Mouse (Mus musculus) limb, embryonic 11.5 days (tissue): ENCODE data around the gene Cdcp2. TPM values are rescaled to one million over a fixed set of nuclear protein-coding genes. Genes with fewer than 3 reads are reported as not detected.

ENCODE experiments used
- ATAC-seq: fragments of 200-750 bp; cut with Nextera tagmentation; 2 replicates; pipeline ENCODE4 v1.8.0; 2017; ENCODE audit warnings: low read depth; ENCODE audit not compliant: insufficient number of reproducible peaks, low FRiP score, low TSS enrichment
- DNase-seq: peaks from one replicate; pipeline ENCODE4 v3.0.0-alpha.2; 2015; ENCODE audit warnings: low spot score
- H3K27ac ChIP-seq: fragments of 300-500 bp; sonication (generic); replicated peaks from 2 replicates; pipeline ENCODE4 v1.5.1; 2014; ENCODE audit warnings: low read depth, mild to moderate bottlenecking, low read length
- H3K27me3 ChIP-seq: fragments of 300-500 bp; sonication (generic); 2 replicates; pipeline ENCODE4 v1.6.1; 2014; ENCODE audit warnings: mild to moderate bottlenecking, low read length, mixed read lengths; ENCODE audit not compliant: control insufficient read depth, insufficient read depth
- H3K36me3 ChIP-seq: fragments of 300-500 bp; sonication (generic); 2 replicates; pipeline ENCODE4 v1.6.1; 2014; ENCODE audit warnings: mild to moderate bottlenecking, low read length, moderate library complexity, mixed read lengths; ENCODE audit not compliant: control insufficient read depth, insufficient read depth
- H3K4me1 ChIP-seq: fragments of 300-500 bp; sonication (generic); 2 replicates; pipeline ENCODE4 v1.6.1; 2014; ENCODE audit warnings: low read length, mixed read lengths; ENCODE audit not compliant: control insufficient read depth, insufficient read depth
- H3K4me2 ChIP-seq: fragments of 300-500 bp; sonication (generic); 2 replicates; pipeline ENCODE4 v1.6.1; 2014; ENCODE audit warnings: low read depth, mild to moderate bottlenecking, moderate library complexity; ENCODE audit not compliant: severe bottlenecking
- H3K4me3 ChIP-seq: fragments of 300-500 bp; sonication (generic); 2 replicates; pipeline ENCODE4 v1.5.1; 2014; ENCODE audit warnings: low read depth, low read length
- H3K9ac ChIP-seq: fragments of 300-500 bp; sonication (generic); 2 replicates; pipeline ENCODE4 v1.6.1; 2014; ENCODE audit warnings: mild to moderate bottlenecking, low read length
- H3K9me3 ChIP-seq: fragments of 300-500 bp; sonication (generic); 2 replicates; pipeline ENCODE4 v1.6.1; 2016; ENCODE audit warnings: low read length; ENCODE audit not compliant: control insufficient read depth
- WGBS: fragments of 180-500 bp; shearing (Covaris S2); extraction: QIAGEN DNeasy Blood & Tissue Kit; methylation state at CpG from one replicate; pipeline ENCODE4 v1.1.7; 2014; 5-methylcytosine and 5-hydroxymethylcytosine counted together
- polyA plus RNA-seq: library from polyadenylated mRNA; unstranded; fragments of >200 nt; fragmentation: Nextera tagmentation; extraction: Ambion mirVana; gene quantifications from 2 replicates; pipeline ENCODE4 v1.2.1, GENCODE M21; 2014

The Cdcp2 gene
- polyA plus RNA-seq, 1 experiment from 2014 or later, result not detected

GRCm38 (mm10) chr4:107117741-107118385 is 21.2 kb downstream of the Cdcp2 start:
- Histone ChIP-seq H3K36me3 (no peaks in the 10 kb centered on the region), H3K4me1 (peaks cover 11% of the 10 kb centered on the region), H3K9ac (no peak overlapping the region), H3K27me3 (no peaks in the 10 kb centered on the region), H3K4me2 (no peak overlapping the region), H3K9me3 (no peaks in the 10 kb centered on the region), H3K27ac (no peak overlapping the region), H3K4me3 (no peak overlapping the region)
- WGBS, result 83% methylated on average over 2 of the region's 2 CpGs
- DNase-seq (no peak), ATAC-seq (no peak)

- Histone ChIP-seq H3K9ac (no peak overlapping the region), H3K27ac (no peak overlapping the region), H3K27me3 (no peaks in the 10 kb centered on the region), H3K9me3 (no peaks in the 10 kb centered on the region), H3K4me1 (peaks cover 9% of the 10 kb centered on the region), H3K36me3 (no peaks in the 10 kb centered on the region), H3K4me2 (no peak overlapping the region), H3K4me3 (no peak overlapping the region)
- WGBS, result 81% methylated on average over 3 of the region's 4 CpGs
- ATAC-seq (no peak), DNase-seq (no peak)
Observed at GRCm38 (mm10) chr4:107119056-107119455, 22.4 kb downstream of the Cdcp2 start.

GRCm38 (mm10) chr4:107120676-107121075 is 24.0 kb downstream of the Cdcp2 start:
- peak overlapping the region; percentile 35; the same call in 1 of the 2 replicates for H3K9ac ChIP-seq
- no peaks in the 10 kb centered on the region for H3K27me3 ChIP-seq
- H3K36me3 ChIP-seq, result no peaks in the 10 kb centered on the region
- WGBS, result 96% methylated on average over 6 of the region's 6 CpGs
- H3K9me3 ChIP-seq, result no peaks in the 10 kb centered on the region
- DNase-seq (no peak), ATAC-seq (no peak)
- peaks cover 9% of the 10 kb centered on the region for H3K4me1 ChIP-seq
- H3K4me3 ChIP-seq, result no peak overlapping the region
- 0 out of 2 replicates have a peak overlapping the region, but pooled peaks have one; percentile 5 for H3K27ac ChIP-seq
- H3K4me2 ChIP-seq, result no peak overlapping the region

GRCm38 (mm10) chr4:107121165-107121943 is 24.7 kb downstream of the Cdcp2 start:
- no peaks in the 10 kb centered on the region for H3K27me3 ChIP-seq
- peaks cover 10% of the 10 kb centered on the region for H3K4me1 ChIP-seq
- no peak overlapping the region for H3K4me2 ChIP-seq
- H3K4me3 ChIP-seq, result no peak overlapping the region
- peak; percentile 59 for ATAC-seq
- H3K9me3 ChIP-seq, result no peaks in the 10 kb centered on the region
- peak overlapping the region; percentile 35; the same call in 1 of the 2 replicates for H3K9ac ChIP-seq
- 0 out of 2 replicates have a peak overlapping the region, but pooled peaks have one; percentile 5 for H3K27ac ChIP-seq
- 51% methylated on average over 12 of the region's 12 CpGs for WGBS
- H3K36me3 ChIP-seq, result no peaks in the 10 kb centered on the region
- peak; percentile 77 for DNase-seq

GRCm38 (mm10) chr4:107124376-107124775 is 27.7 kb downstream of the Cdcp2 start:
- Histone ChIP-seq H3K9ac (0 out of 2 replicates have a peak overlapping the region, but pooled peaks have one; percentile 1), H3K4me3 (no peak overlapping the region), H3K4me1 (peaks cover 25% of the 10 kb centered on the region), H3K27ac (no peak overlapping the region), H3K27me3 (no peaks in the 10 kb centered on the region), H3K9me3 (no peaks in the 10 kb centered on the region), H3K36me3 (no peaks in the 10 kb centered on the region), H3K4me2 (no peak overlapping the region)
- WGBS, result 55% methylated on average over 7 of the region's 7 CpGs
- no peak for DNase-seq
- no peak for ATAC-seq

- 64% methylated on average over 5 of the region's 5 CpGs for WGBS
- no peak overlapping the region for H3K27ac ChIP-seq
- H3K9me3 ChIP-seq, result no peaks in the 10 kb centered on the region
Observed at GRCm38 (mm10) chr4:107125101-107125500, 28.4 kb downstream of the Cdcp2 start.

GRCm38 (mm10) chr4:107126389-107126788 is 29.7 kb downstream of the Cdcp2 start:
- Histone ChIP-seq H3K4me1 (peaks cover 27% of the 10 kb centered on the region), H3K27ac (no peak overlapping the region)
- WGBS, result 53% methylated on average over 10 of the region's 10 CpGs

More at GRCm38 (mm10) chr4:107125101-107125500, 28.4 kb downstream of the Cdcp2 start:
- Histone ChIP-seq H3K4me2 (no peak overlapping the region), H3K9ac (no peak overlapping the region), H3K4me3 (no peak overlapping the region), H3K36me3 (no peaks in the 10 kb centered on the region), H3K4me1 (peaks cover 25% of the 10 kb centered on the region), H3K27me3 (no peaks in the 10 kb centered on the region)
- DNase-seq (no peak), ATAC-seq (no peak)

GRCm38 (mm10) chr4:107126891-107127524 is 30.3 kb downstream of the Cdcp2 start:
- peak; percentile 55 for DNase-seq
- Histone ChIP-seq H3K4me2 (no peak overlapping the region), H3K9ac (no peak overlapping the region), H3K36me3 (no peaks in the 10 kb centered on the region), H3K4me3 (no peak overlapping the region), H3K27me3 (no peaks in the 10 kb centered on the region), H3K4me1 (peaks cover 26% of the 10 kb centered on the region), H3K9me3 (no peaks in the 10 kb centered on the region), H3K27ac (peak overlapping the region; percentile 76; the same call in 1 of the 2 replicates)
- ATAC-seq, result peak; percentile 60; the same call in 1 of the 2 replicates
- 26% methylated on average over 13 of the region's 13 CpGs for WGBS

More at GRCm38 (mm10) chr4:107126389-107126788, 29.7 kb downstream of the Cdcp2 start:
- no peaks in the 10 kb centered on the region for H3K36me3 ChIP-seq
- H3K9me3 ChIP-seq, result no peaks in the 10 kb centered on the region
- no peak for ATAC-seq
- no peak overlapping the region for H3K9ac ChIP-seq
- no peaks in the 10 kb centered on the region for H3K27me3 ChIP-seq
- no peak for DNase-seq
- H3K4me2 ChIP-seq, result no peak overlapping the region
- H3K4me3 ChIP-seq, result no peak overlapping the region
